Mouse (Mus musculus): ENCODE results near the gene Cdadc1. TPM values are rescaled to one million over a fixed set of nuclear protein-coding genes. Genes with fewer than 3 reads are reported as not detected.

Gene Cdadc1
- polyA plus RNA-seq (2016; fragmentation: Nextera tagmentation; extraction: Ambion mirVana): 34.1 and 36.0 TPM in 2 replicates

- H3K4me3 ChIP-seq: peak within 1 kb of the TSS; percentile 89
- H3K4me1 ChIP-seq: peaks cover 9% of the 10 kb centered on the region; the same call in 1 of the 2 replicates
- H3K9me3 ChIP-seq: no peaks in the 10 kb centered on the region
- H3K27me3 ChIP-seq: no peaks in the 10 kb centered on the region
- peak; percentile 89 for ATAC-seq (ENCODE audit: insufficient number of reproducible peaks, insufficient read depth, low FRiP score, low TSS enrichment)
- H3K4me2 ChIP-seq (replicated peaks): peak within 1 kb of the TSS; percentile 97
- H3K36me3 ChIP-seq: 0 out of 2 replicates have a peak, but pooled peaks cover 4% of the 10 kb centered on the region
- H3K9ac ChIP-seq: peak within 1 kb of the TSS; percentile 82
- H3K27ac ChIP-seq: 0 out of 2 replicates have a peak within 1 kb of the TSS, but pooled peaks have one; percentile 46
- WGBS: under 1% methylated on average over 47 of the region's 48 CpGs
Observed at GRCm38 (mm10) chr14:59597398-59598259, at the start of gene Cdadc1. TSS of gene Cdadc1 (minus strand) at chr14:59597959.

- WGBS: 59% methylated on average over 16 of the region's 16 CpGs
- no peak for ATAC-seq (ENCODE audit: insufficient number of reproducible peaks, insufficient read depth, low FRiP score, low TSS enrichment)
- no peak overlapping the region for H3K4me3 ChIP-seq
- H3K27me3 ChIP-seq: no peaks in the 10 kb centered on the region
- peak overlapping the region; percentile 71 for H3K27ac ChIP-seq
- H3K9ac ChIP-seq: no peak overlapping the region
- peaks cover 22% of the 10 kb centered on the region for H3K4me1 ChIP-seq
- H3K4me2 ChIP-seq (replicated peaks): no peak overlapping the region
- no peaks in the 10 kb centered on the region for H3K9me3 ChIP-seq
- H3K36me3 ChIP-seq: no peaks in the 10 kb centered on the region
Observed at GRCm38 (mm10) chr14:59646826-59647697, 49.3 kb upstream of the Cdadc1 start.

DNA sequence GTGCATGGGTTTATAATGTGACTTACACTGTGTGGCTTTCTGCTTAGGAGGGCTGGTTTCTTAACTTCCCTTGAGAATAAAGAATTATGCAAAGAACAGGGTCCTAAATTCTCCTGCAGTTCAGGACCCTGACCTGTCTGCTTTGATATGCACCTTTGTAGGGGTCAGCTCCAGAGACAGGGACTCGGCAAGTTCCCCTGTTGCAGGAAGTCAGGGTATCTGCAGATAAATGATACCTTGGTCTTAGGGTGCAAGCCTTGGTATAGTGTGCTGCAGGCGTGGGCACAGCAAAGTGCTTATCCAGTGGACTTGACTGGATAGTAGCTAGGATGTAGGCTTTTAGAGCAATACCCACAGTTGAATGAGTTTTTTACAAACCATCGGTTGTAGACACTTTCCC, 47.1 kb upstream of the Cdadc1 start:
- no peak overlapping the region for H3K27ac ChIP-seq
- no peak overlapping the region for H3K4me2 ChIP-seq (replicated peaks)
- no peak overlapping the region for H3K4me3 ChIP-seq
- peaks cover 25% of the 10 kb centered on the region for H3K4me1 ChIP-seq
- no peak for ATAC-seq (ENCODE audit: insufficient number of reproducible peaks, insufficient read depth, low FRiP score, low TSS enrichment)
- H3K9me3 ChIP-seq: no peaks in the 10 kb centered on the region
- no peaks in the 10 kb centered on the region for H3K27me3 ChIP-seq
- H3K9ac ChIP-seq: no peak overlapping the region
- H3K36me3 ChIP-seq: no peaks in the 10 kb centered on the region
- WGBS: 74% methylated on average over 3 of the region's 3 CpGs

DNA sequence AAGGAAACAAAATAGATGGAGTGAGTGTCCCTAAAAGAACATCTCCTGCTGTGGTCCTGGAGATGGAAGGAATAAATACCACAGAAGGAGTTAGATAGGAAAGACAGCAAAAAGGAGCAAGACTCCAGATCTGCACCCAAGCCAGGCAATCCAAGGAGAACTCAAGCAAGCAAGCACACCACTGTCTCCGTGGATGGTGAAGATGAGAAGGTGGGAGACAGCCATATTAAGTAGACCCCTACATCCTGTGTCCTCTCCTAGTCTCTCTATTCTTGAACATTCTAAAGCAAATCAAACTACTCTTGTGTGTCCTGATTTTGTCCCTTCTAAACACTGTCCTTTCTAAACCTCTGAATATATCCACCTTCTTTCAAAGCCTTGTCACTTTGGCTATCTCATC, 46.4 kb upstream of the Cdadc1 start:
- Histone ChIP-seq H3K27ac (no peak overlapping the region), H3K9me3 (no peaks in the 10 kb centered on the region), H3K4me3 (no peak overlapping the region), H3K27me3 (no peaks in the 10 kb centered on the region), H3K36me3 (no peaks in the 10 kb centered on the region), H3K4me1 (peaks cover 28% of the 10 kb centered on the region), H3K9ac (no peak overlapping the region), H3K4me2 (replicated peaks) (no peak overlapping the region)
- WGBS: 84% methylated on average over 1 of the region's 1 CpGs
- no peak for ATAC-seq (ENCODE audit: insufficient number of reproducible peaks, insufficient read depth, low FRiP score, low TSS enrichment)

GRCm38 (mm10) chr14:59643582-59643981, 45.8 kb upstream of the Cdadc1 start:
- Histone ChIP-seq H3K9me3 (no peaks in the 10 kb centered on the region), H3K9ac (no peak overlapping the region), H3K4me3 (no peak overlapping the region), H3K4me2 (replicated peaks) (no peak overlapping the region), H3K4me1 (peaks cover 30% of the 10 kb centered on the region), H3K27ac (no peak overlapping the region), H3K27me3 (no peaks in the 10 kb centered on the region), H3K36me3 (no peaks in the 10 kb centered on the region)
- ATAC-seq (ENCODE audit: insufficient number of reproducible peaks, insufficient read depth, low FRiP score, low TSS enrichment): no peak
- WGBS: 49% methylated on average over 12 of the region's 12 CpGs

GRCm38 (mm10) chr14:59641856-59642255, 44.1 kb upstream of the Cdadc1 start:
- Histone ChIP-seq H3K9ac (no peak overlapping the region), H3K4me3 (no peak overlapping the region), H3K36me3 (no peaks in the 10 kb centered on the region), H3K4me2 (replicated peaks) (no peak overlapping the region), H3K4me1 (peaks cover 20% of the 10 kb centered on the region), H3K27ac (no peak overlapping the region), H3K27me3 (no peaks in the 10 kb centered on the region), H3K9me3 (no peaks in the 10 kb centered on the region)
- 0 out of 2 replicates have a peak, but pooled peaks have one; percentile 42 for ATAC-seq (ENCODE audit: insufficient number of reproducible peaks, insufficient read depth, low FRiP score, low TSS enrichment)
- WGBS: 31% methylated on average over 5 of the region's 5 CpGs

GRCm38 (mm10) chr14:59638906-59639703, 41.3 kb upstream of the Cdadc1 start:
- H3K27ac ChIP-seq: no peak overlapping the region
- ATAC-seq (ENCODE audit: insufficient number of reproducible peaks, insufficient read depth, low FRiP score, low TSS enrichment): no peak
- WGBS: 34% methylated on average over 7 of the region's 7 CpGs
- H3K27me3 ChIP-seq: no peaks in the 10 kb centered on the region
- no peaks in the 10 kb centered on the region for H3K36me3 ChIP-seq
- no peak overlapping the region for H3K4me2 ChIP-seq (replicated peaks)
- H3K9me3 ChIP-seq: no peaks in the 10 kb centered on the region
- no peak overlapping the region for H3K9ac ChIP-seq
- no peak overlapping the region for H3K4me3 ChIP-seq
- peaks cover 15% of the 10 kb centered on the region for H3K4me1 ChIP-seq

DNA sequence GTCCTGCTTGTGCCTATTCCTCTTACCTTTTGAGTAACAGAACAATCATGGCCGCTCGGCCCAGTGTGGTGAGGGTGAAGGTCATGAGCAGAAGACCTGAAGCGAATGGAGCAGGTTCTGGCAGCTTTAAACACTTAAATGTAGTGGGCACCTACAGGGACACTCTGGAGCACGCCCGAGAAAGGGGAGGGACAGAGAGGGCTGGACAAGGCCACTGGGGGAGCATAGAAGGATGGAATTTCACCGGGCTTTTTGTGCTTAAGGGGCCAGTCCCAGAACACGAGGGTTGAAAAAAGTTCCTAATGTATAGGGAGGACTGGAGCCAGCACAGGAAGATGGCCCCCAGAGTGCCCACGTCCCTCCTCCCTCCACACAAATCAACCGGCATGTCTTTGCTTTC, 36.2 kb upstream of the Cdadc1 start:
- peaks cover 9% of the 10 kb centered on the region for H3K36me3 ChIP-seq
- 69% methylated on average over 9 of the region's 9 CpGs for WGBS
- peaks cover 2% of the 10 kb centered on the region; the same call in 1 of the 2 replicates for H3K27me3 ChIP-seq
- H3K9me3 ChIP-seq: no peaks in the 10 kb centered on the region
- no peak overlapping the region for H3K4me2 ChIP-seq (replicated peaks)
- H3K4me1 ChIP-seq: 0 out of 2 replicates have a peak, but pooled peaks cover 9% of the 10 kb centered on the region
- no peak for ATAC-seq (ENCODE audit: insufficient number of reproducible peaks, insufficient read depth, low FRiP score, low TSS enrichment)
- H3K9ac ChIP-seq: no peak overlapping the region
- no peak overlapping the region for H3K4me3 ChIP-seq
- H3K27ac ChIP-seq: no peak overlapping the region

DNA sequence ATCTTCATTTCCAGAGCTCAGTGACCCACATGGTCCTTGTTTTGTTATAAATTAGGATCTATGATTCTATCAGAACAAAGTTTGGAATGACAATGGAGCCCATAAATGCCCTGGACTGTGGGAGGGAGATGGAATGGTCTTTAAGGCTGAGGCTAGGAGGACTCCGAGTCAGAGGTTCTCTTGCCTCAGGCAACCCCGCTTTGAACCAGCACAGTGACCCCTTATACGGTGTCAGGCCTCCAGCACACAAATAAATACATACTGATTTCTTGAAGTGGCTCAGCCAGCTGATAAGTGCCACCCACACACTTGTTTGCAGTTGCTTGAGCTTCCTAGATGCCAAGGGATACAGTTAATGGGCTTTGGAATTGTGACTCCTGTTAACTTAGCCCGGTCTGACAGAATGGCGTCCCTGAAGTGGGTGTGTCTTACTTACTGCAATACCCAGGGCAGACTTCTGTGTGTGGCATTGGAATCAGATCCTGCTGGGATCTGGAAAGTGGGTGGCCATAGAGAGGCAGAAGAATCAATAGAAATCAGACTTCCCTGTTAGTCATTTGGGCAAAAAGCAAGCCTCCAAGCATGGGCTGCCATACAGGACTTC, 35.6 kb upstream of the Cdadc1 start:
- Histone ChIP-seq H3K9me3 (no peaks in the 10 kb centered on the region), H3K4me3 (no peak overlapping the region), H3K4me1 (0 out of 2 replicates have a peak, but pooled peaks cover 6% of the 10 kb centered on the region), H3K4me2 (replicated peaks) (no peak overlapping the region), H3K27me3 (peaks cover 2% of the 10 kb centered on the region; the same call in 1 of the 2 replicates), H3K27ac (no peak overlapping the region), H3K9ac (no peak overlapping the region), H3K36me3 (peaks cover 9% of the 10 kb centered on the region)
- 64% methylated on average over 5 of the region's 5 CpGs for WGBS
- ATAC-seq (ENCODE audit: insufficient number of reproducible peaks, insufficient read depth, low FRiP score, low TSS enrichment): no peak

DNA sequence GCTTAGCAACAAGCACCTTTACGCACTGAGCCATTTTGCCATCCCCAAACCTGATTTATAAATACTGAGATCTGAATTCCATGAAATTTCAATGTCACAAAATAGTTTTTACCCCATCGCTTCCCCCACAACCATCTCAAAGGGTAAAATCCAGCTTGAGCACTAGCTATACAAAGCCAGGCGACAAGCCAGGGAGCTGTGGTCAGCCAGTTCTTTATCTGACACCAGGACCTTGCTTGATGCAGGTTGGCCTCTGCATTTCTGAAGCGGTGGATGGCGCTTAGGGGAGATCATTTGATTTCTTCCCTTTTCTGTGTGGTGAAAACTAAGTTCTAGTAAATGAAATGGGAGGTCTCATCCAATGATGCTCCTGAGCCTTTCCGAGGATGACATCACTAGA, 34.3 kb upstream of the Cdadc1 start:
- H3K4me2 ChIP-seq (replicated peaks): no peak overlapping the region
- H3K9ac ChIP-seq: no peak overlapping the region
- H3K4me1 ChIP-seq: peaks cover 17% of the 10 kb centered on the region
- H3K4me3 ChIP-seq: no peak overlapping the region
- ATAC-seq (ENCODE audit: insufficient number of reproducible peaks, insufficient read depth, low FRiP score, low TSS enrichment): no peak
- peaks cover 9% of the 10 kb centered on the region for H3K36me3 ChIP-seq
- no peaks in the 10 kb centered on the region for H3K9me3 ChIP-seq
- H3K27ac ChIP-seq: no peak overlapping the region
- H3K27me3 ChIP-seq: peaks cover 13% of the 10 kb centered on the region
- WGBS: 89% methylated on average over 6 of the region's 6 CpGs

- H3K36me3 ChIP-seq: peaks cover 9% of the 10 kb centered on the region
- no peak overlapping the region for H3K4me2 ChIP-seq (replicated peaks)
- no peak overlapping the region for H3K4me3 ChIP-seq
- H3K27ac ChIP-seq: no peak overlapping the region
- peaks cover 24% of the 10 kb centered on the region for H3K4me1 ChIP-seq
- WGBS: 91% methylated on average over 9 of the region's 9 CpGs
- no peak overlapping the region for H3K9ac ChIP-seq
- no peaks in the 10 kb centered on the region for H3K9me3 ChIP-seq
- H3K27me3 ChIP-seq: peaks cover 23% of the 10 kb centered on the region
- no peak for ATAC-seq (ENCODE audit: insufficient number of reproducible peaks, insufficient read depth, low FRiP score, low TSS enrichment)
Observed at GRCm38 (mm10) chr14:59630096-59630495, 32.3 kb upstream of the Cdadc1 start.
